Mouse (Mus musculus) heart, embryonic 11.5 days (tissue): ENCODE results near the gene 9930021J03Rik. TPM values are rescaled to one million over a fixed set of nuclear protein-coding genes. Genes with fewer than 3 reads are reported as not detected.
A peak's percentile ranks its signal among the peaks of the same experiment; 100 is the strongest.

Experiments
- ATAC-seq: fragments of 200-750 bp; cut with Nextera tagmentation; replicated peaks from 2 replicates; pipeline ENCODE4 v1.8.0; 2017; ENCODE audit warnings: moderate library complexity; ENCODE audit not compliant: insufficient number of reproducible peaks, low FRiP score, low TSS enrichment
- H3K27ac ChIP-seq: fragments of 300-500 bp; sonication (generic); 2 replicates; pipeline ENCODE4 v1.5.1; 2014; ENCODE audit warnings: mild to moderate bottlenecking, low read depth, low read length
- H3K27me3 ChIP-seq: fragments of 300-500 bp; sonication (generic); 2 replicates; pipeline ENCODE4 v1.6.1; 2014; ENCODE audit warnings: mild to moderate bottlenecking, low read length, mixed read lengths; ENCODE audit not compliant: control insufficient read depth, insufficient read depth
- H3K36me3 ChIP-seq: fragments of 300-500 bp; sonication (generic); 2 replicates; pipeline ENCODE4 v1.6.1; 2014; ENCODE audit warnings: mild to moderate bottlenecking, low read length, moderate library complexity, mixed read lengths; ENCODE audit not compliant: control insufficient read depth, insufficient read depth
- H3K4me1 ChIP-seq: fragments of 300-500 bp; sonication (generic); 2 replicates; pipeline ENCODE4 v1.6.1; 2014; ENCODE audit warnings: low read length; ENCODE audit not compliant: control insufficient read depth, insufficient read depth
- H3K4me2 ChIP-seq: fragments of 300-500 bp; sonication (generic); 2 replicates; pipeline ENCODE4 v1.6.1; 2014; ENCODE audit warnings: mild to moderate bottlenecking, moderate library complexity
- H3K4me3 ChIP-seq: fragments of 300-500 bp; sonication (generic); 2 replicates; pipeline ENCODE4 v1.5.1; 2014; ENCODE audit warnings: low read depth, low read length
- H3K9ac ChIP-seq: fragments of 300-500 bp; sonication (generic); 2 replicates; pipeline ENCODE4 v1.6.1; 2014; ENCODE audit warnings: mild to moderate bottlenecking, low read depth, low read length, moderate library complexity
- H3K9me3 ChIP-seq: fragments of 300-500 bp; sonication (generic); replicated peaks from 2 replicates; pipeline ENCODE4 v1.6.1; 2016; ENCODE audit warnings: low read length; ENCODE audit not compliant: control insufficient read depth
- WGBS: fragments of 180-500 bp; shearing (Covaris S2); extraction: QIAGEN DNeasy Blood & Tissue Kit; methylation state at CpG from one replicate; pipeline ENCODE4 v1.1.7; 2014; ENCODE audit not compliant: insufficient replicate concordance; 5-methylcytosine and 5-hydroxymethylcytosine counted together
- polyA plus RNA-seq: library from polyadenylated mRNA; unstranded; fragments of >200 nt; fragmentation: Nextera tagmentation; extraction: Ambion mirVana; gene quantifications from 2 replicates; pipeline ENCODE4 v1.2.1, GENCODE M21; 2014

The 9930021J03Rik gene
- 4.0 and 6.0 TPM in 2 replicates for polyA plus RNA-seq

DNA sequence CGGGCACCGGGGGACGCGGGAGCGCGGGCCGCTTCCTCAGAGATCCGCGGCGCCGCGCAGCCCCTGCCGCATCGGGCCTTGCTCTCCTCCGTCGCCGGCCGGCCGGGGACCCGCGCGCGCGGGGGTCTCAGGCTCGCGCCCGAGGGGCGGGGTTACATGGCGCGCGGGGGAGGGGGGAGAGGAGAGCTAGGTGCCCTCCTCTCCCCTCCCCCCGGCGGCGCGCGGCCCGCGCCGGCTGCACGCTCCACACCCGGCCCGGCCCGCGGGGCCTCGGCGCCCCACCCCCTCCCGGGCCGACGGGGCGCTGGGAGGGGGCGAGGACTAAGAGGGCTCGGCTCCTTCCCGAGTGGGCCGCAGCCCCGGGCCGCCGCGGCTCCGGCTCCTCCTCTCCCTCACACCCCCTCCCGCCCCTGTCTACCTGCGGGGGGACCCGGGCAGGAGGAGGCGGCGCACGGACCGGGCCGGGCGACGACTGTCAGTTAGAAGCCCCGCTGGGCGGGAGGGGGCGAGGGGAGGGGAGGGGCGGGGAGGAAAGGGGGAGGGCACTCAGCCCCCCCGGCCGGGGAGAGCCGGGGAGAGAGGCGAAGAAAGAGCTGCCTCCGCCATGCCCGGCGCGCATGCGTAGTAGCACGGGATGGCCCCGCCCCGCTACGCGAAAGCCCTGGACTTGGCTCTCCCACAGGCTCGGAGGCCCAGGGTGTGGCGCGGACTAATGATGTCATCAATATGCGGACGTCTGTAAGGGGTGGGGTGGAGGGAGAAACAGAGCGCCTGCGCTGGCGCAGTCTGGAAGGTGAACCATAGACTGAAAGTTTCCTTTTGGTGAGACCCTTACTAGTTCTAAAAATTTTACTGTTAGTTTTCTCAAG lies at the start of gene 9930021J03Rik:
Gene 9930021J03Rik, minus strand, starts transcription at position 73 of the 869 bp plus-strand sequence.
- Histone ChIP-seq H3K9ac (peak within 1 kb of the TSS; percentile 93), H3K4me3 (peak within 1 kb of the TSS; percentile 85), H3K9me3 (no peaks in the 10 kb centered on the region), H3K4me1 (peaks cover 6% of the 10 kb centered on the region; the same call in 1 of the 2 replicates), H3K36me3 (peaks cover 9% of the 10 kb centered on the region), H3K4me2 (peak within 1 kb of the TSS; percentile 75), H3K27ac (peak within 1 kb of the TSS; percentile 96), H3K27me3 (no peaks in the 10 kb centered on the region)
- WGBS: under 1% methylated on average over 53 of the region's 95 CpGs
- ATAC-seq: peak; percentile 91

DNA sequence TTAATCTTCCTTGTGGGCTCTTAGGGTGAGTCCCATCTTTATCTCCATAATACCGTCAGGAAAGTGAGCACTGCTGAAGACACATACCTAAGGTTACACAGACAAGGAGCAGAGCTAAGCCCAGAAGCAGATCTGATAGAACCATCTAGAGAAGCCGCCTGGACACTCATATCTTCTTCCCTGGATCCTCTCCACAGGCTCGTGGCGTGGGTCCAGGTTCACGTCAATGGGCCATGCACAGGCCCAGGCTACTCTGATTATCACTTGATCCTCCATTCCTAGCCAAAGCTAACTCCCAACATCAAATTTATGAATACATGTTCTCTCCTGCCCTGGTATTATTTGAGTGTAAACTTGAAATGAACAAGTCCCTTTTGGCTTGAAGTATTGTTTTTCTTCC lies 47.9 kb upstream of the 9930021J03Rik start:
- H3K27me3 ChIP-seq: no peaks in the 10 kb centered on the region
- no peak overlapping the region for H3K4me3 ChIP-seq
- 84% methylated on average over 5 of the region's 5 CpGs for WGBS
- no peaks in the 10 kb centered on the region for H3K36me3 ChIP-seq
- H3K9ac ChIP-seq: no peak overlapping the region
- no peak overlapping the region for H3K4me2 ChIP-seq
- ATAC-seq: no peak
- no peak overlapping the region for H3K27ac ChIP-seq
- no peaks in the 10 kb centered on the region for H3K4me1 ChIP-seq
- no peaks in the 10 kb centered on the region for H3K9me3 ChIP-seq

DNA sequence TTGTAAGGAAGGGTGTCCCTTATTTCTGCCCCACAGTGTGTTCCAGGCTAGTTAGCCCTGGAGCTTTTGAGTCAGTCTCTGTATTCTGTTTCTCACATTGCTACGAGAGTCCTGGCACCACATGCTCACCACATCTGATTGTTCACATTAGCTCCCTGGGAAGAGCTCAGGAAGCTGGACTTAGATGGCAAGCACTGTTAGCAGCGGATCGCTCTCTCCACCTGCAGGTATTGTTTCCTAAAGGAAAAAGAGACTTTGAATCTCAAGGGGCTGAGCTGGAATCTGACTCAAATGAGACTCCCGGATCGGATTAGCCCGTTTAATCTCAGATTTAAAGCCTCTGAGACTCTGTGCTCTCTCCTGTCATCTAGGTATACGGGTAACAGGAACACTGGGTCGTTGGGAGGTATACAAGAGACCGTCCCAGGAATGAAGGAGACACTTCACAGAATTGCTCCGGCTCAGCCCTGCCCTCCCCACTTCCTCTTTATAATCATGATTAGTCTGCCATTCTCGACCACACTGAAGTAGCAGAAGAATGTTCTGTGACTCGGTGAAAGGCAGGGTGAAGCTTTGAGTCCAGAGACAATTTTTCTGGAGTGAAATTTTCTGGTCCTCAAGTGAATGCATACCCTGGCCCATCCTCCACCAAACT lies 45.4 kb upstream of the 9930021J03Rik start:
- no peak for ATAC-seq
- H3K4me3 ChIP-seq: no peak overlapping the region
- no peak overlapping the region for H3K27ac ChIP-seq
- H3K4me1 ChIP-seq: no peaks in the 10 kb centered on the region
- H3K9me3 ChIP-seq: no peaks in the 10 kb centered on the region
- H3K36me3 ChIP-seq: no peaks in the 10 kb centered on the region
- no peaks in the 10 kb centered on the region for H3K27me3 ChIP-seq
- WGBS: 53% methylated on average over 12 of the region's 12 CpGs
- H3K9ac ChIP-seq: no peak overlapping the region
- no peak overlapping the region for H3K4me2 ChIP-seq

DNA sequence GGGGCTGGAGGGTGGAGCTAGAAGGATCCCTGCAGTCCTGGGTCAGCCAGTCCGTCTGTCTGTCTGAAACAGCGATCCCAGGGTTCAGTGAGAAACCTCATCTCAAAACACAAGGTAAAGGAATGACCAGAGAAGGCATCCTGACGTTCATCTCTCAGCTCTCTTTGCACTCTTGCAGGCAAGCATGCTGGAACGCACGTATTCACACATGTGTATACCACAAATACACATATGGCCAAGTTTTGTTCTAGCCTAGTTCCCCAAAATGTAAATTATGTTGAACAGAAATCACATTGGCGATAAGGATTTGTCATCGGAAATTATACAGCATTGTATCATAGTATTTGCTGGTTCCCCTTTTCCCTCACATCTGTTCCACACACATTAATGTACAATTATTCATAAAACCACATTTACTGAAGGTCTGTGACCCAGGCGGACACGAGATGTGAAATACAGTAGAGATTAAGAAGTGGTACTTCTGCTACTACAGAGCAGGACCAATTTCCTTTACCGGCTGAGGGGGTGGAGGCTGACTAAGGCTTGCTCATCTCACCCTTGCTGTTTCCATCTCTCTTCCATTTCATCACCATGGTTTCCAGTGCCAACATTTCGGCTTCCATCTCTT lies 44.2 kb upstream of the 9930021J03Rik start:
- H3K4me2 ChIP-seq: no peak overlapping the region
- 70% methylated on average over 11 of the region's 11 CpGs for WGBS
- H3K36me3 ChIP-seq: no peaks in the 10 kb centered on the region
- no peak for ATAC-seq
- H3K9ac ChIP-seq: no peak overlapping the region
- H3K4me3 ChIP-seq: no peak overlapping the region
- no peak overlapping the region for H3K27ac ChIP-seq
- H3K27me3 ChIP-seq: no peaks in the 10 kb centered on the region
- H3K9me3 ChIP-seq: no peaks in the 10 kb centered on the region
- no peaks in the 10 kb centered on the region for H3K4me1 ChIP-seq

DNA sequence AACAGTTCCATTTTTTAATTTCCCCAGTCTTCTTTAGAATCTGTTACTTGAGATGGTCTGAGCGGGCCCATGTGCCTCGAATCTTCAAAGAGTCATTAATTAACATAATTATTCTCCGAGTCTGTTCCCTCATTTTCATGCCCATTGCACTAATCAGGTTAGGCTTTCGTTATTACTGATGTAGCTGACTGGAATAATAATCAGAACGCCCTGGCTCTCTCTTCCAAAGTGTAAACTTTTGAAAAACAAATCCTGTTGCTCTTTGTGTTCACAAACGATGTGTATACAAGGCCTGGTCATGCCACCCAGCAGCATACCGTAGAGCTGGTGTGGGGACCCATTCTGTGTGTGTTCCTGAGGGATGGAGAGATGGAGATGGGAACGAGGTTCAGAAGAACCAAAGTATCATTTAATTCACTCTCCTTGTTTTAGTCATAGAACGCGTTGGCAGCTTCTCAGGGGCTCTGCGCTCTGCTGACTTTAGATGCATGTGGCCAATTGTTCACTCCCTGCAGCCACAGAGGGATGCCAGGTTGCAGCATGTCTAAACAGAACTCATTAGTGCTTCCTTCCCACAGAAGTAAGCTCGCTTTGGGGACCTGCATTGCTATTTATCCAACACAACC lies 38.4 kb upstream of the 9930021J03Rik start:
- Histone ChIP-seq H3K27ac (no peak overlapping the region), H3K4me1 (no peaks in the 10 kb centered on the region), H3K4me2 (no peak overlapping the region), H3K27me3 (no peaks in the 10 kb centered on the region), H3K36me3 (no peaks in the 10 kb centered on the region), H3K9ac (no peak overlapping the region), H3K9me3 (no peaks in the 10 kb centered on the region), H3K4me3 (no peak overlapping the region)
- no peak for ATAC-seq
- WGBS: 75% methylated on average over 12 of the region's 12 CpGs

DNA sequence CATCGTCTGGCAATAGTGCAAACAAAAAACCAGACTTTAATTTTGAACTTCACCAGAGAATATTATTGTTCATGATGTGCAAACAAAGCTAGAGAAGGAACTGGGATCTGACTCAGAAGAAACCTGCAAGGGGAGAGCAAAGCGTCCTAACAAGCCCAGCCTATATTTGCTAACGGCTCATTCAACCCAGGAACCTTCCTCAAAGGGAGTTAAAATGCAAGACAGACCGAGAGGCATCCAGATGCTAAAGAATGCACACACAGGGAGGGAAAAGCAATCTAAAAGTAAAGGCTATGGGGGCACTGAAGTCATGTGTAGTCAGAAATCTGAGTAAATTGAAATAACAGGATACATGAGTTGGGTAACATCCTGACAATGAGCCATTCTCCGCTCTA lies 37.8 kb upstream of the 9930021J03Rik start:
- H3K4me1 ChIP-seq: no peaks in the 10 kb centered on the region
- WGBS: 45% methylated on average over 5 of the region's 5 CpGs
- H3K27ac ChIP-seq: no peak overlapping the region
- H3K9ac ChIP-seq: no peak overlapping the region
- H3K4me3 ChIP-seq: no peak overlapping the region
- no peaks in the 10 kb centered on the region for H3K27me3 ChIP-seq
- H3K36me3 ChIP-seq: no peaks in the 10 kb centered on the region
- no peaks in the 10 kb centered on the region for H3K9me3 ChIP-seq
- no peak overlapping the region for H3K4me2 ChIP-seq
- ATAC-seq: no peak

DNA sequence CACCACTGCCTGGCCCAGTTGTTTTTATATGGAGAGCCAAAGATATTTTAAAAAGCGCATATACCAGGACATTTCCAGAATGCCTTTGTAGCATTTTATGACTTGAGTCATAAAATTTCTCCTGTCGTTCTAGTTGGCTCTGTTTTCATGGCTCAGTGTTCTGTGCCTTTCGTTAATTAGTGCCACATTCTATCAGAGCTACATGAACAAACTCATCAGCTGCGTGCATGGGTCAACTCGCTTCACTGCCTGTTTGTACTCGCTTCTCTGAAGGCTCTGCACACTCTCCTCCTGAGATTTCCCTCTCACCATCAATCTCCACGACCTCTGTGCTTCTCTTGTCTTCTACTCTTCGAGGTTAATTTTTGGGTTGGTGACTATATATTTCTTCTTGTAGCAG lies 37.2 kb upstream of the 9930021J03Rik start:
- H3K4me2 ChIP-seq: no peak overlapping the region
- no peak overlapping the region for H3K4me3 ChIP-seq
- no peaks in the 10 kb centered on the region for H3K36me3 ChIP-seq
- no peak for ATAC-seq
- H3K27me3 ChIP-seq: no peaks in the 10 kb centered on the region
- no peak overlapping the region for H3K9ac ChIP-seq
- no peaks in the 10 kb centered on the region for H3K4me1 ChIP-seq
- 78% methylated on average over 8 of the region's 8 CpGs for WGBS
- no peaks in the 10 kb centered on the region for H3K9me3 ChIP-seq
- H3K27ac ChIP-seq: no peak overlapping the region

DNA sequence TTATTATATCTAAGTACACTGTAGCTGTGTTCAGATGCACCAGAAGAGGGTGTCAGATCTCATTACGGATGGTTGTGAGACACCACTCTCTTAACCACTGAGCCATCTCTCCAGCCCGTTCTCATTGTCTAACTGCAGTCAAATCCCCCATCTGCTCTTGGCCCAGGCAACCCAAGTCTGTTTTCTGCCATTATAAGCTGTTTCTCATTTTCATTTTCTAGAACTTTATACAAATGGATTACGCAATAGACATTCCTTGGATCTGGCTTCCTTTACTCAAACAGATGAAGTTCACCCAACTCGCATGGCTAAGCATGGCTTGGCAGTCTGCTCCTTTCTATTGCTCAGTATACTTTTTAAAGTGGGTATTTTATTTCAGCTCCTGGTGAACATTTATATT lies 34.9 kb upstream of the 9930021J03Rik start:
- H3K9ac ChIP-seq: no peak overlapping the region
- H3K27ac ChIP-seq: no peak overlapping the region
- H3K27me3 ChIP-seq: no peaks in the 10 kb centered on the region
- no peak overlapping the region for H3K4me2 ChIP-seq
- WGBS: 89% methylated on average over 4 of the region's 4 CpGs
- no peak overlapping the region for H3K4me3 ChIP-seq
- ATAC-seq: no peak
- H3K36me3 ChIP-seq: no peaks in the 10 kb centered on the region
- no peaks in the 10 kb centered on the region for H3K9me3 ChIP-seq
- H3K4me1 ChIP-seq: no peaks in the 10 kb centered on the region
